Mouse (Mus musculus): ENCODE results near the gene Asb15. TPM values are rescaled to one million over a fixed set of nuclear protein-coding genes. Genes with fewer than 3 reads are reported as not detected.

The Asb15 gene
- total RNA-seq, 1 experiment: not detected

DNA sequence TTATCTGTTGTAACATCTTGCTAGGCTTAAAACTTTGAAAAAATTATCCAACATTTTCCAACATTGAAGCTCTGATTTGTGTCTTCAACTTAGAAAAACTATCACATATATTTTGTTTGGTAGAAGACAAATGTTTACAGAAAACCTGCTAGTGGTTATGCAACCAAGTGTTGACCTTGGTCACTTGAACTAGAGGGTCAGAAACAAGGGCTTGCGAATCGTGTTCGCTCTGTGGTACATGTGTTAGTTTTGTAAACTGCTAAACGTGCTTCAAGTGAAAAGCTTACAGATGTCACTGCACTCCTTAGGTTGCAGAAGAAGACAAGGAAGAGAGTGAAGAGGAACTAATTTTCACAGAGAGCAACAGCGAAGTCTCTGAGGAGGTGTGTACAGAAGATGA is 75.0 kb downstream of the Asb15 start:
- no peak for TF ChIP-seq MAFK (IDR thresholded peaks at IDR 0.05; ENCODE audit: insufficient read depth, low read depth, low read length)
- TF ChIP-seq ZC3H11A (IDR thresholded peaks at IDR 0.05; ENCODE audit: borderline replicate concordance, low read depth, low read length): no peak
- TF ChIP-seq CHD2 (IDR thresholded peaks at IDR 0.05; ENCODE audit: low read depth, low read length): no peak
- TF ChIP-seq HCFC1 (IDR thresholded peaks at IDR 0.05; ENCODE audit: borderline replicate concordance, insufficient read depth, low read length): no peak
- in situ Hi-C loops (cut with MboI; ENCODE audit: low sequenced_read_pairs in 2 of 2, unreplicated experiment in 2 of 2): no loop called here
- H3K9me3 ChIP-seq (ENCODE audit: control insufficient read depth, insufficient read depth, low read depth, low read length): no peaks in the 10 kb centered on the region
- no peaks in the 10 kb centered on the region for H3K4me1 ChIP-seq (ENCODE audit: control insufficient read depth in 2 of 2, insufficient read depth in 2 of 2, low read length in 2 of 2, poor library complexity in 1 of 2)
- no peak overlapping the region for H3K4me3 ChIP-seq (ENCODE audit: insufficient read depth in 1 of 2, low read depth in 1 of 2, low read length in 2 of 2, poor library complexity in 1 of 2, severe bottlenecking in 1 of 2)
- no peak for DNase-seq (ENCODE audit: low read depth, low spot score)
- no peak overlapping the region for H3K9ac ChIP-seq (ENCODE audit: insufficient read depth, low read depth, low read length, poor library complexity, severe bottlenecking)
- no peak overlapping the region for H3K27ac ChIP-seq (ENCODE audit: insufficient read depth, low read depth, low read length, poor library complexity, severe bottlenecking)
- H3K36me3 ChIP-seq (ENCODE audit: control insufficient read depth, insufficient read depth, low read length, poor library complexity, severe bottlenecking): no peaks in the 10 kb centered on the region

GRCm38 (mm10) chr6:24604289-24604688 is 76.3 kb downstream of the Asb15 start:
- no peaks in the 10 kb centered on the region for H3K36me3 ChIP-seq (ENCODE audit: control insufficient read depth, insufficient read depth, low read length, poor library complexity, severe bottlenecking)
- in situ Hi-C loops (cut with MboI; ENCODE audit: low sequenced_read_pairs in 2 of 2, unreplicated experiment in 2 of 2): no loop called here
- no peak overlapping the region for H3K4me3 ChIP-seq (ENCODE audit: insufficient read depth in 1 of 2, low read depth in 1 of 2, low read length in 2 of 2, poor library complexity in 1 of 2, severe bottlenecking in 1 of 2)
- DNase-seq (ENCODE audit: low read depth, low spot score): no peak
- no peaks in the 10 kb centered on the region for H3K9me3 ChIP-seq (ENCODE audit: control insufficient read depth, insufficient read depth, low read depth, low read length)
- no peak overlapping the region for H3K27ac ChIP-seq (ENCODE audit: insufficient read depth, low read depth, low read length, poor library complexity, severe bottlenecking)
- TF ChIP-seq ZC3H11A (IDR thresholded peaks at IDR 0.05; ENCODE audit: borderline replicate concordance, low read depth, low read length) (no peak), ZNF384 (IDR thresholded peaks at IDR 0.05; ENCODE audit: low read depth, low read length) (no peak), CHD2 (IDR thresholded peaks at IDR 0.05; ENCODE audit: low read depth, low read length) (no peak), HCFC1 (IDR thresholded peaks at IDR 0.05; ENCODE audit: borderline replicate concordance, insufficient read depth, low read length) (no peak), MAFK (IDR thresholded peaks at IDR 0.05; ENCODE audit: insufficient read depth, low read depth, low read length) (no peak)
- H3K4me1 ChIP-seq (ENCODE audit: control insufficient read depth in 2 of 2, insufficient read depth in 2 of 2, low read length in 2 of 2, poor library complexity in 1 of 2): no peaks in the 10 kb centered on the region
- H3K9ac ChIP-seq (ENCODE audit: insufficient read depth, low read depth, low read length, poor library complexity, severe bottlenecking): no peak overlapping the region

- in situ Hi-C loops (cut with MboI; ENCODE audit: low sequenced_read_pairs in 2 of 2, unreplicated experiment in 2 of 2): no loop called here
- Histone ChIP-seq H3K36me3 (ENCODE audit: control insufficient read depth, insufficient read depth, low read length, poor library complexity, severe bottlenecking) (no peaks in the 10 kb centered on the region), H3K4me3 (ENCODE audit: insufficient read depth in 1 of 2, low read depth in 1 of 2, low read length in 2 of 2, poor library complexity in 1 of 2, severe bottlenecking in 1 of 2) (no peak overlapping the region), H3K27ac (ENCODE audit: insufficient read depth, low read depth, low read length, poor library complexity, severe bottlenecking) (no peak overlapping the region), H3K9me3 (ENCODE audit: control insufficient read depth, insufficient read depth, low read depth, low read length) (no peaks in the 10 kb centered on the region), H3K4me1 (ENCODE audit: control insufficient read depth in 2 of 2, insufficient read depth in 2 of 2, low read length in 2 of 2, poor library complexity in 1 of 2) (no peaks in the 10 kb centered on the region), H3K9ac (ENCODE audit: insufficient read depth, low read depth, low read length, poor library complexity, severe bottlenecking) (no peak overlapping the region)
- TF ChIP-seq ZC3H11A (IDR thresholded peaks at IDR 0.05; ENCODE audit: borderline replicate concordance, low read depth, low read length): no peak
- no peak for TF ChIP-seq CHD2 (IDR thresholded peaks at IDR 0.05; ENCODE audit: low read depth, low read length)
- TF ChIP-seq MAFK (IDR thresholded peaks at IDR 0.05; ENCODE audit: insufficient read depth, low read depth, low read length): no peak
- TF ChIP-seq ZNF384 (IDR thresholded peaks at IDR 0.05; ENCODE audit: low read depth, low read length): no peak
- no peak for TF ChIP-seq HCFC1 (IDR thresholded peaks at IDR 0.05; ENCODE audit: borderline replicate concordance, insufficient read depth, low read length)
- no peak for DNase-seq (ENCODE audit: low read depth, low spot score)
Observed at GRCm38 (mm10) chr6:24605631-24606030, 77.7 kb downstream of the Asb15 start.

DNA sequence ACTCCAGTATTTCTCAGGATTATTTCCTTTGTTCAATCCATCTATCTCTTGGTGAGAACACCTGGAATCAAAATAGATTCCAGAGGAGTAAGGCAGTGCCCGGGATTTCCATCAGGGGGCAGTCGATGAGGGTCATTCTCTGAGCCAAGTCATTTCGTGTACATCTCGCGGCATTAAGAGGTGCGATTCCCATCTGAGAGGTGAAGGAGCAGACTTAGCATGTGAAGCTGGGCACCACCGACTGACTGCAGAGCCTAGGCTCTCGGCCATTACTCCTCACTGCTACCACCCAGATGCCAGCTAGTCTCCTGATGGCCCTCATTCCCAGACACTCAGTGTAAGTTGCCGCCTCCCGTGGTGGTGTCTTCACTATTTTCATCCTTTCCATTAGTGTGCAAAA is 78.6 kb downstream of the Asb15 start:
- Histone ChIP-seq H3K36me3 (ENCODE audit: control insufficient read depth, insufficient read depth, low read length, poor library complexity, severe bottlenecking) (no peaks in the 10 kb centered on the region), H3K9ac (ENCODE audit: insufficient read depth, low read depth, low read length, poor library complexity, severe bottlenecking) (no peak overlapping the region), H3K4me1 (ENCODE audit: control insufficient read depth in 2 of 2, insufficient read depth in 2 of 2, low read length in 2 of 2, poor library complexity in 1 of 2) (no peaks in the 10 kb centered on the region), H3K4me3 (ENCODE audit: insufficient read depth in 1 of 2, low read depth in 1 of 2, low read length in 2 of 2, poor library complexity in 1 of 2, severe bottlenecking in 1 of 2) (no peak overlapping the region), H3K9me3 (ENCODE audit: control insufficient read depth, insufficient read depth, low read depth, low read length) (no peaks in the 10 kb centered on the region), H3K27ac (ENCODE audit: insufficient read depth, low read depth, low read length, poor library complexity, severe bottlenecking) (no peak overlapping the region)
- no peak for TF ChIP-seq ZNF384 (IDR thresholded peaks at IDR 0.05; ENCODE audit: low read depth, low read length)
- TF ChIP-seq MAFK (IDR thresholded peaks at IDR 0.05; ENCODE audit: insufficient read depth, low read depth, low read length): no peak
- TF ChIP-seq HCFC1 (IDR thresholded peaks at IDR 0.05; ENCODE audit: borderline replicate concordance, insufficient read depth, low read length): no peak
- TF ChIP-seq ZC3H11A (IDR thresholded peaks at IDR 0.05; ENCODE audit: borderline replicate concordance, low read depth, low read length): no peak
- TF ChIP-seq CHD2 (IDR thresholded peaks at IDR 0.05; ENCODE audit: low read depth, low read length): no peak
- no peak for DNase-seq (ENCODE audit: low read depth, low spot score)
- in situ Hi-C loops (cut with MboI; ENCODE audit: low sequenced_read_pairs in 2 of 2, unreplicated experiment in 2 of 2): no loop called here

- TF ChIP-seq ZNF384 (IDR thresholded peaks at IDR 0.05; ENCODE audit: low read depth, low read length): no peak
- TF ChIP-seq HCFC1 (IDR thresholded peaks at IDR 0.05; ENCODE audit: borderline replicate concordance, insufficient read depth, low read length): no peak
- no peak for TF ChIP-seq ZC3H11A (IDR thresholded peaks at IDR 0.05; ENCODE audit: borderline replicate concordance, low read depth, low read length)
- TF ChIP-seq CHD2 (IDR thresholded peaks at IDR 0.05; ENCODE audit: low read depth, low read length): no peak
- no peak for TF ChIP-seq MAFK (IDR thresholded peaks at IDR 0.05; ENCODE audit: insufficient read depth, low read depth, low read length)
Observed at GRCm38 (mm10) chr6:24607531-24607930, 79.6 kb downstream of the Asb15 start.

More at GRCm38 (mm10) chr6:24607531-24607930, 79.6 kb downstream of the Asb15 start:
- DNase-seq (ENCODE audit: low read depth, low spot score): no peak
- no peaks in the 10 kb centered on the region for H3K9me3 ChIP-seq (ENCODE audit: control insufficient read depth, insufficient read depth, low read depth, low read length)
- H3K4me1 ChIP-seq (ENCODE audit: control insufficient read depth in 2 of 2, insufficient read depth in 2 of 2, low read length in 2 of 2, poor library complexity in 1 of 2): no peaks in the 10 kb centered on the region
- no peaks in the 10 kb centered on the region for H3K36me3 ChIP-seq (ENCODE audit: control insufficient read depth, insufficient read depth, low read length, poor library complexity, severe bottlenecking)
- in situ Hi-C loops (cut with MboI; ENCODE audit: low sequenced_read_pairs in 2 of 2, unreplicated experiment in 2 of 2): no loop called here
- no peak overlapping the region for H3K9ac ChIP-seq (ENCODE audit: insufficient read depth, low read depth, low read length, poor library complexity, severe bottlenecking)
- H3K27ac ChIP-seq (ENCODE audit: insufficient read depth, low read depth, low read length, poor library complexity, severe bottlenecking): no peak overlapping the region
- H3K4me3 ChIP-seq (ENCODE audit: insufficient read depth in 1 of 2, low read depth in 1 of 2, low read length in 2 of 2, poor library complexity in 1 of 2, severe bottlenecking in 1 of 2): no peak overlapping the region
